Mouse (Mus musculus) stomach, embryonic 14.5 days (tissue): ENCODE measurements at regions not wholly inside any gene's neighbourhood (a gene's known extent, or its start where the extent isn't known, plus 50 kb on each side); places are given as distances from the start of the nearest gene placed in this dataset.

Source experiments
- ATAC-seq: fragments of 200-750 bp; cut with Nextera tagmentation; 2 replicates; pipeline ENCODE4 v1.8.0; 2017; ENCODE audit warnings: low read depth, moderate TSS enrichment; ENCODE audit not compliant: insufficient number of reproducible peaks, insufficient read depth, low FRiP score
- H3K27ac ChIP-seq: fragments of 300-500 bp; sonication (generic); 2 replicates; pipeline ENCODE4 v1.5.1; 2014; ENCODE audit warnings: mild to moderate bottlenecking, low read length, moderate library complexity, mixed read lengths
- H3K27me3 ChIP-seq: fragments of 300-500 bp; sonication (generic); 2 replicates; pipeline ENCODE4 v1.6.1; 2014; ENCODE audit warnings: low read length, control low read depth, mixed read lengths; ENCODE audit not compliant: control insufficient read depth, insufficient read depth
- H3K36me3 ChIP-seq: fragments of 300-500 bp; sonication (generic); 2 replicates; pipeline ENCODE4 v1.6.1; 2014; ENCODE audit warnings: mild to moderate bottlenecking, control low read depth, low read length, moderate library complexity, mixed read lengths; ENCODE audit not compliant: control insufficient read depth, insufficient read depth
- H3K4me1 ChIP-seq: fragments of 300-500 bp; sonication (generic); 2 replicates; pipeline ENCODE4 v1.6.1; 2014; ENCODE audit warnings: low read length, control low read depth, mixed read lengths; ENCODE audit not compliant: control insufficient read depth, insufficient read depth
- H3K4me2 ChIP-seq: fragments of 300-500 bp; sonication (generic); replicated peaks from 2 replicates; pipeline ENCODE4 v1.6.1; 2014; ENCODE audit warnings: low read depth, low read length, control low read depth
- H3K4me3 ChIP-seq: fragments of 300-500 bp; sonication (generic); 2 replicates; pipeline ENCODE4 v1.5.1; 2014; ENCODE audit warnings: low read depth, low read length, control low read depth
- H3K9ac ChIP-seq: fragments of 300-500 bp; sonication (generic); replicated peaks from 2 replicates; pipeline ENCODE4 v1.6.1; 2014; ENCODE audit warnings: low read depth, mild to moderate bottlenecking, control low read depth, low read length, moderate library complexity, mixed read lengths
- H3K9me3 ChIP-seq: fragments of 300-500 bp; sonication (generic); 2 replicates; pipeline ENCODE4 v1.6.1; 2016; ENCODE audit warnings: low read depth, low read length, control low read depth; ENCODE audit not compliant: control insufficient read depth
- WGBS: fragments of 180-500 bp; shearing (Covaris S2); extraction: QIAGEN DNeasy Blood & Tissue Kit; methylation state at CpG from one replicate; pipeline ENCODE4 v1.1.7; 2014; 5-methylcytosine and 5-hydroxymethylcytosine counted together

GRCm38 (mm10) chr13:102392868-102393661 lies 300.3 kb upstream of the Cd180 start:
- H3K4me1 ChIP-seq: peaks cover 6% of the 10 kb centered on the region; the same call in 1 of the 2 replicates
- no peaks in the 10 kb centered on the region for H3K36me3 ChIP-seq
- H3K4me2 ChIP-seq: no peak overlapping the region
- H3K9me3 ChIP-seq: no peaks in the 10 kb centered on the region
- H3K27ac ChIP-seq: no peak overlapping the region
- H3K9ac ChIP-seq: no peak overlapping the region
- no peaks in the 10 kb centered on the region for H3K27me3 ChIP-seq
- ATAC-seq: no peak
- WGBS: 40% methylated on average over 10 of the region's 10 CpGs
- no peak overlapping the region for H3K4me3 ChIP-seq

DNA sequence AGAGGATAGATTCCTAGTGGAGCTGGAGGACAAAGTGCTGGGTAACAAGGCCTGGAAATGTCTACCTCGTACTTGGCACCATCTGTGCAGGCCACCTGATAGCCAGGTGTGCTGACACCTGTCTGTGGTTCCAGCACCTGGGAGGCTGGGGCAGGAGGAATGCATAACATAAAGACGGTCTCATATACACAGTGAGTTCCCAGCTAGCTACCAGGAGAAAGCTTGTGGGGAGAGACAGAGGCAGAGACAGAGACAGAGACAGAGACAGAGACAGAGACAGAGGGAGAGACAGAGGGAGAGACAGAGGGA lies 299.7 kb upstream of the Cd180 start:
- no peaks in the 10 kb centered on the region for H3K36me3 ChIP-seq
- 50% methylated on average over 2 of the region's 2 CpGs for WGBS
- H3K4me2 ChIP-seq: no peak overlapping the region
- no peaks in the 10 kb centered on the region for H3K27me3 ChIP-seq
- H3K4me3 ChIP-seq: no peak overlapping the region
- H3K4me1 ChIP-seq: peaks cover 6% of the 10 kb centered on the region; the same call in 1 of the 2 replicates
- no peak overlapping the region for H3K27ac ChIP-seq
- ATAC-seq: 0 out of 2 replicates have a peak, but pooled peaks have one; percentile 28
- no peak overlapping the region for H3K9ac ChIP-seq
- no peaks in the 10 kb centered on the region for H3K9me3 ChIP-seq

GRCm38 (mm10) chr13:102394057-102394456 lies 299.3 kb upstream of the Cd180 start:
- Histone ChIP-seq H3K4me1 (peaks cover 6% of the 10 kb centered on the region; the same call in 1 of the 2 replicates), H3K27me3 (no peaks in the 10 kb centered on the region), H3K9me3 (no peaks in the 10 kb centered on the region), H3K4me2 (no peak overlapping the region), H3K27ac (no peak overlapping the region), H3K9ac (no peak overlapping the region), H3K36me3 (no peaks in the 10 kb centered on the region), H3K4me3 (no peak overlapping the region)
- ATAC-seq: no peak
- 87% methylated on average over 3 of the region's 3 CpGs for WGBS

- H3K9me3 ChIP-seq: no peaks in the 10 kb centered on the region
- 88% methylated on average over 4 of the region's 4 CpGs for WGBS
Measured at GRCm38 (mm10) chr13:102397411-102397810, 295.9 kb upstream of the Cd180 start.

GRCm38 (mm10) chr13:102411840-102412239 lies 281.5 kb upstream of the Cd180 start:
- ATAC-seq: no peak
- 89% methylated on average over 4 of the region's 4 CpGs for WGBS
- Histone ChIP-seq H3K36me3 (no peaks in the 10 kb centered on the region), H3K27ac (no peak overlapping the region), H3K9me3 (no peaks in the 10 kb centered on the region), H3K27me3 (no peaks in the 10 kb centered on the region), H3K4me1 (no peaks in the 10 kb centered on the region), H3K4me3 (no peak overlapping the region), H3K9ac (no peak overlapping the region), H3K4me2 (no peak overlapping the region)

More at GRCm38 (mm10) chr13:102397411-102397810, 295.9 kb upstream of the Cd180 start:
- peaks cover 6% of the 10 kb centered on the region; the same call in 1 of the 2 replicates for H3K4me1 ChIP-seq
- no peak overlapping the region for H3K9ac ChIP-seq
- no peak for ATAC-seq
- no peaks in the 10 kb centered on the region for H3K36me3 ChIP-seq
- H3K4me3 ChIP-seq: no peak overlapping the region
- no peak overlapping the region for H3K4me2 ChIP-seq
- no peaks in the 10 kb centered on the region for H3K27me3 ChIP-seq
- no peak overlapping the region for H3K27ac ChIP-seq

- Histone ChIP-seq H3K4me1 (0 out of 2 replicates have a peak, but pooled peaks cover 7% of the 10 kb centered on the region), H3K27me3 (no peaks in the 10 kb centered on the region), H3K27ac (no peak overlapping the region), H3K36me3 (no peaks in the 10 kb centered on the region), H3K9ac (no peak overlapping the region), H3K9me3 (no peaks in the 10 kb centered on the region), H3K4me2 (no peak overlapping the region), H3K4me3 (no peak overlapping the region)
- no peak for ATAC-seq
- 30% methylated on average over 3 of the region's 3 CpGs for WGBS
Measured at GRCm38 (mm10) chr13:102434372-102434954, 258.9 kb upstream of the Cd180 start.

DNA sequence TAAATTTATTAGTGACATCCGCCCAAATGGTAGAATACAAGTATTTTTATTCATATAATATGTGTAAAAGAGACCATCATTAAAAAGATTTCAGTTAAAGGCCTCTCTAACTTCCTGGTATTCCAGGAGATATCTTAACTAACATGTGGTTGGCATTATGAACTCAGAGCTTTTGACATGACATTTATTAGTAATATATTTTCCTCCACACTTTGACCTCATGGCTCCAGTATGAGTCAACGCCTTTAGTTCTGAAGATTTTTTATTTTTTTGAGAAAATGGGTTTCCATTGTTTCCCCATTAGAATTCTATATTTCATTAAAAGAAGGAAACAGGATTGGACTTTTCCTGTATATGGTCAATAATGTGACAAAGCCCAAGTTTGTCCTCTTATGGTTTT lies 250.7 kb upstream of the Cd180 start:
- Histone ChIP-seq H3K4me1 (no peaks in the 10 kb centered on the region), H3K4me3 (no peak overlapping the region), H3K9ac (no peak overlapping the region), H3K27me3 (no peaks in the 10 kb centered on the region), H3K27ac (no peak overlapping the region), H3K36me3 (no peaks in the 10 kb centered on the region), H3K4me2 (no peak overlapping the region), H3K9me3 (no peaks in the 10 kb centered on the region)
- WGBS: 74% methylated on average over 2 of the region's 2 CpGs
- no peak for ATAC-seq

- Histone ChIP-seq H3K27ac (peak overlapping the region; percentile 66; the same call in 1 of the 2 replicates), H3K9ac (no peak overlapping the region), H3K27me3 (no peaks in the 10 kb centered on the region), H3K36me3 (no peaks in the 10 kb centered on the region), H3K4me3 (no peak overlapping the region), H3K4me2 (no peak overlapping the region), H3K9me3 (no peaks in the 10 kb centered on the region), H3K4me1 (no peaks in the 10 kb centered on the region)
- no peak for ATAC-seq
- 62% methylated on average over 5 of the region's 5 CpGs for WGBS
Measured at GRCm38 (mm10) chr13:102447310-102447709, 246.0 kb upstream of the Cd180 start.
